Mouse (Mus musculus): Measurements from ENCODE around the gene Ccdc7a. TPM values are rescaled to one million over a fixed set of nuclear protein-coding genes. Genes with fewer than 3 reads are reported as not detected.
"Not testable (repeated sequence)": the region's sequence is repeated elsewhere in the genome, so short reads cannot be mapped to it uniquely, and the experiment has no call there.

The Ccdc7a gene
- 0.29 TPM in 1 of 3 replicates, not detected in the others for total RNA-seq (2017)

GRCm38 (mm10) chr8:129065417-129065816 is at the start of gene Ccdc7a:
Gene Ccdc7a (minus strand): TSS chr8:129065517.
- ATAC-seq (replicated peaks; ENCODE audit: insufficient number of reproducible peaks, low FRiP score, low TSS enrichment, poor library complexity, severe bottlenecking), result not testable (repeated sequence)

GRCm38 (mm10) chr8:129066834-129067233 is 1.5 kb upstream of the Ccdc7a start, which contains the start of gene Ccdc7b:
Gene Ccdc7b (plus strand): TSS chr8:129067134.
- ATAC-seq (replicated peaks; ENCODE audit: insufficient number of reproducible peaks, low FRiP score, low TSS enrichment, poor library complexity, severe bottlenecking), result not testable (repeated sequence)

- no peak for ATAC-seq (replicated peaks; ENCODE audit: insufficient number of reproducible peaks, low FRiP score, low TSS enrichment, poor library complexity, severe bottlenecking)
Measured at GRCm38 (mm10) chr8:128991389-128991788, 73.9 kb downstream of the Ccdc7a start.

GRCm38 (mm10) chr8:128948941-128949340 is 116.4 kb downstream of the Ccdc7a start:
- not testable (repeated sequence) for ATAC-seq (replicated peaks; ENCODE audit: insufficient number of reproducible peaks, low FRiP score, low TSS enrichment, poor library complexity, severe bottlenecking)

- not testable (repeated sequence) for ATAC-seq (replicated peaks; ENCODE audit: insufficient number of reproducible peaks, low FRiP score, low TSS enrichment, poor library complexity, severe bottlenecking)
Measured at GRCm38 (mm10) chr8:128941022-128941641, 124.2 kb downstream of the Ccdc7a start.

GRCm38 (mm10) chr8:128933446-128933845 is 131.9 kb downstream of the Ccdc7a start:
- no peak for ATAC-seq (replicated peaks; ENCODE audit: insufficient number of reproducible peaks, low FRiP score, low TSS enrichment, poor library complexity, severe bottlenecking)

- no peak for ATAC-seq (replicated peaks; ENCODE audit: insufficient number of reproducible peaks, low FRiP score, low TSS enrichment, poor library complexity, severe bottlenecking)
Measured at GRCm38 (mm10) chr8:128882719-128883118, 182.6 kb downstream of the Ccdc7a start.

- no peak for ATAC-seq (replicated peaks; ENCODE audit: insufficient number of reproducible peaks, low FRiP score, low TSS enrichment, poor library complexity, severe bottlenecking)
Measured at GRCm38 (mm10) chr8:128843749-128844148, 221.6 kb downstream of the Ccdc7a start.

GRCm38 (mm10) chr8:128812521-128812920 is 252.8 kb downstream of the Ccdc7a start:
- ATAC-seq (replicated peaks; ENCODE audit: insufficient number of reproducible peaks, low FRiP score, low TSS enrichment, poor library complexity, severe bottlenecking), result no peak

GRCm38 (mm10) chr8:128798594-128798993 is 266.7 kb downstream of the Ccdc7a start, which contains the start of gene Gm3952:
Gene Gm3952 (minus strand): TSS chr8:128798694.
- no peak for ATAC-seq (replicated peaks; ENCODE audit: insufficient number of reproducible peaks, low FRiP score, low TSS enrichment, poor library complexity, severe bottlenecking)

GRCm38 (mm10) chr8:128735692-128736091 is 329.6 kb downstream of the Ccdc7a start:
- no peak for ATAC-seq (replicated peaks; ENCODE audit: insufficient number of reproducible peaks, low FRiP score, low TSS enrichment, poor library complexity, severe bottlenecking)

GRCm38 (mm10) chr8:128734118-128734517 is 331.2 kb downstream of the Ccdc7a start:
- ATAC-seq (replicated peaks; ENCODE audit: insufficient number of reproducible peaks, low FRiP score, low TSS enrichment, poor library complexity, severe bottlenecking), result no peak

- ATAC-seq (replicated peaks; ENCODE audit: insufficient number of reproducible peaks, low FRiP score, low TSS enrichment, poor library complexity, severe bottlenecking), result no peak
Measured at GRCm38 (mm10) chr8:128732254-128732653, 333.1 kb downstream of the Ccdc7a start.

- no peak for ATAC-seq (replicated peaks; ENCODE audit: insufficient number of reproducible peaks, low FRiP score, low TSS enrichment, poor library complexity, severe bottlenecking)
Measured at GRCm38 (mm10) chr8:128727213-128727612, 338.1 kb downstream of the Ccdc7a start.

GRCm38 (mm10) chr8:128724819-128725218 is 340.5 kb downstream of the Ccdc7a start:
- ATAC-seq (replicated peaks; ENCODE audit: insufficient number of reproducible peaks, low FRiP score, low TSS enrichment, poor library complexity, severe bottlenecking), result no peak

GRCm38 (mm10) chr8:128716184-128716583 is 349.1 kb downstream of the Ccdc7a start:
- ATAC-seq (replicated peaks; ENCODE audit: insufficient number of reproducible peaks, low FRiP score, low TSS enrichment, poor library complexity, severe bottlenecking), result no peak

GRCm38 (mm10) chr8:128709261-128709660 is 356.1 kb downstream of the Ccdc7a start:
- peak; percentile 90 for ATAC-seq (replicated peaks; ENCODE audit: insufficient number of reproducible peaks, low FRiP score, low TSS enrichment, poor library complexity, severe bottlenecking)

GRCm38 (mm10) chr8:128704836-128705235 is 360.5 kb downstream of the Ccdc7a start:
- ATAC-seq (replicated peaks; ENCODE audit: insufficient number of reproducible peaks, low FRiP score, low TSS enrichment, poor library complexity, severe bottlenecking), result no peak

GRCm38 (mm10) chr8:128704376-128704775 is 360.9 kb downstream of the Ccdc7a start:
- no peak for ATAC-seq (replicated peaks; ENCODE audit: insufficient number of reproducible peaks, low FRiP score, low TSS enrichment, poor library complexity, severe bottlenecking)

- ATAC-seq (replicated peaks; ENCODE audit: insufficient number of reproducible peaks, low FRiP score, low TSS enrichment, poor library complexity, severe bottlenecking), result no peak
Measured at GRCm38 (mm10) chr8:128697945-128698344, 367.4 kb downstream of the Ccdc7a start.

All from monocyte, adult 5-6 weeks (primary cell).